Mouse (Mus musculus): ENCODE results near the gene Fam135a. TPM values are rescaled to one million over a fixed set of nuclear protein-coding genes. Genes with fewer than 3 reads are reported as not detected.
"Not testable (repeated sequence)": the region's sequence is repeated elsewhere in the genome, so short reads cannot be mapped to it uniquely, and the experiment has no call there.

Gene Fam135a
- polyA plus RNA-seq, 1 experiment = 2.2 TPM

- TF ChIP-seq POLR2A (IDR thresholded peaks at IDR 0.05; ENCODE audit: borderline replicate concordance, control insufficient read depth, low read depth, low read length) (no peak), CTCF (IDR thresholded peaks at IDR 0.05; ENCODE audit: control insufficient read depth, insufficient read depth, low read length) (no peak)
- no peaks in the 10 kb centered on the region for H3K4me1 ChIP-seq (ENCODE audit: control insufficient read depth, insufficient read depth, low read length)
- H3K4me3 ChIP-seq (replicated peaks; ENCODE audit: control insufficient read depth, low read depth, low read length) = no peak overlapping the region
- H3K27ac ChIP-seq (ENCODE audit: control insufficient read depth, insufficient read depth, low read depth, low read length, poor library complexity) = no peak overlapping the region
- WGBS = 68% methylated on average over 5 of the region's 5 CpGs
These were observed 100.8 kb downstream of the Fam135a start for GRCm38 (mm10) chr1:23999318-23999717.

- no peak overlapping the region for H3K27ac ChIP-seq (ENCODE audit: control insufficient read depth, insufficient read depth, low read depth, low read length, poor library complexity)
- H3K4me1 ChIP-seq (ENCODE audit: control insufficient read depth, insufficient read depth, low read length) = no peaks in the 10 kb centered on the region
- TF ChIP-seq CTCF (IDR thresholded peaks at IDR 0.05; ENCODE audit: control insufficient read depth, insufficient read depth, low read length) (no peak), POLR2A (IDR thresholded peaks at IDR 0.05; ENCODE audit: borderline replicate concordance, control insufficient read depth, low read depth, low read length) (no peak)
- 85% methylated on average over 7 of the region's 7 CpGs for WGBS
- no peak overlapping the region for H3K4me3 ChIP-seq (replicated peaks; ENCODE audit: control insufficient read depth, low read depth, low read length)
These were observed 101.3 kb downstream of the Fam135a start for GRCm38 (mm10) chr1:23998866-23999265.

GRCm38 (mm10) chr1:23998120-23998810 is 101.9 kb downstream of the Fam135a start:
- H3K27ac ChIP-seq (ENCODE audit: control insufficient read depth, insufficient read depth, low read depth, low read length, poor library complexity) = no peak overlapping the region
- 77% methylated on average over 7 of the region's 7 CpGs for WGBS
- no peak overlapping the region for H3K4me3 ChIP-seq (replicated peaks; ENCODE audit: control insufficient read depth, low read depth, low read length)
- TF ChIP-seq POLR2A (IDR thresholded peaks at IDR 0.05; ENCODE audit: borderline replicate concordance, control insufficient read depth, low read depth, low read length) (no peak), CTCF (IDR thresholded peaks at IDR 0.05; ENCODE audit: control insufficient read depth, insufficient read depth, low read length) (no peak)
- H3K4me1 ChIP-seq (ENCODE audit: control insufficient read depth, insufficient read depth, low read length) = no peaks in the 10 kb centered on the region

GRCm38 (mm10) chr1:23997493-23997892 is 102.6 kb downstream of the Fam135a start:
- no peak overlapping the region for H3K27ac ChIP-seq (ENCODE audit: control insufficient read depth, insufficient read depth, low read depth, low read length, poor library complexity)

GRCm38 (mm10) chr1:23995420-23995819 is 104.7 kb downstream of the Fam135a start:
- no peak for TF ChIP-seq POLR2A (IDR thresholded peaks at IDR 0.05; ENCODE audit: borderline replicate concordance, control insufficient read depth, low read depth, low read length)
- no peak for TF ChIP-seq CTCF (IDR thresholded peaks at IDR 0.05; ENCODE audit: control insufficient read depth, insufficient read depth, low read length)
- Histone ChIP-seq H3K4me1 (ENCODE audit: control insufficient read depth, insufficient read depth, low read length) (no peaks in the 10 kb centered on the region), H3K4me3 (replicated peaks; ENCODE audit: control insufficient read depth, low read depth, low read length) (no peak overlapping the region), H3K27ac (ENCODE audit: control insufficient read depth, insufficient read depth, low read depth, low read length, poor library complexity) (no peak overlapping the region)
- WGBS = 91% methylated on average over 4 of the region's 4 CpGs

More at GRCm38 (mm10) chr1:23997493-23997892, 102.6 kb downstream of the Fam135a start:
- Histone ChIP-seq H3K4me3 (replicated peaks; ENCODE audit: control insufficient read depth, low read depth, low read length) (no peak overlapping the region), H3K4me1 (ENCODE audit: control insufficient read depth, insufficient read depth, low read length) (no peaks in the 10 kb centered on the region)
- no peak for TF ChIP-seq CTCF (IDR thresholded peaks at IDR 0.05; ENCODE audit: control insufficient read depth, insufficient read depth, low read length)
- no peak for TF ChIP-seq POLR2A (IDR thresholded peaks at IDR 0.05; ENCODE audit: borderline replicate concordance, control insufficient read depth, low read depth, low read length)
- 91% methylated on average over 3 of the region's 3 CpGs for WGBS

GRCm38 (mm10) chr1:23983118-23983517 is 117.0 kb downstream of the Fam135a start:
- Histone ChIP-seq H3K27ac (ENCODE audit: control insufficient read depth, insufficient read depth, low read depth, low read length, poor library complexity) (no peak overlapping the region), H3K4me3 (replicated peaks; ENCODE audit: control insufficient read depth, low read depth, low read length) (no peak overlapping the region), H3K4me1 (ENCODE audit: control insufficient read depth, insufficient read depth, low read length) (no peaks in the 10 kb centered on the region)
- 33% methylated on average over 3 of the region's 3 CpGs for WGBS
- TF ChIP-seq POLR2A (IDR thresholded peaks at IDR 0.05; ENCODE audit: borderline replicate concordance, control insufficient read depth, low read depth, low read length) (no peak), CTCF (IDR thresholded peaks at IDR 0.05; ENCODE audit: control insufficient read depth, insufficient read depth, low read length) (no peak)

- 80% methylated on average over 6 of the region's 6 CpGs for WGBS
- Histone ChIP-seq H3K4me1 (ENCODE audit: control insufficient read depth, insufficient read depth, low read length) (no peaks in the 10 kb centered on the region), H3K27ac (ENCODE audit: control insufficient read depth, insufficient read depth, low read depth, low read length, poor library complexity) (no peak overlapping the region), H3K4me3 (replicated peaks; ENCODE audit: control insufficient read depth, low read depth, low read length) (no peak overlapping the region)
- TF ChIP-seq POLR2A (IDR thresholded peaks at IDR 0.05; ENCODE audit: borderline replicate concordance, control insufficient read depth, low read depth, low read length) (no peak), CTCF (IDR thresholded peaks at IDR 0.05; ENCODE audit: control insufficient read depth, insufficient read depth, low read length) (no peak)
These were observed 121.9 kb downstream of the Fam135a start for GRCm38 (mm10) chr1:23978281-23978680.

- H3K4me1 ChIP-seq (ENCODE audit: control insufficient read depth, insufficient read depth, low read length); H3K4me3 ChIP-seq (replicated peaks; ENCODE audit: control insufficient read depth, low read depth, low read length); H3K27ac ChIP-seq (ENCODE audit: control insufficient read depth, insufficient read depth, low read depth, low read length, poor library complexity): not testable (repeated sequence)
- 80% methylated on average over 4 of the region's 4 CpGs for WGBS
These were observed 129.0 kb downstream of the Fam135a start for GRCm38 (mm10) chr1:23971159-23971558.
